Mouse (Mus musculus) kidney, embryonic 14.5 days (tissue): ENCODE results near the gene Gm45213. TPM values are rescaled to one million over a fixed set of nuclear protein-coding genes. Genes with fewer than 3 reads are reported as not detected.
"Not testable (repeated sequence)": the region's sequence is repeated elsewhere in the genome, so short reads cannot be mapped to it uniquely, and the experiment has no call there.

Experiments
- ATAC-seq: fragments of 200-750 bp; cut with Nextera tagmentation; 2 replicates; pipeline ENCODE4 v1.8.0; 2017; ENCODE audit warnings: moderate number of reproducible peaks, mild to moderate bottlenecking, moderate TSS enrichment, moderate library complexity; ENCODE audit not compliant: low FRiP score, low TSS enrichment
- H3K27ac ChIP-seq: fragments of 300-500 bp; sonication (generic); 2 replicates; pipeline ENCODE4 v1.5.1; 2014; ENCODE audit warnings: low read depth, mild to moderate bottlenecking, low read length, moderate library complexity, mixed read lengths
- H3K27me3 ChIP-seq: fragments of 300-500 bp; sonication (generic); 2 replicates; pipeline ENCODE4 v1.6.1; 2014; ENCODE audit warnings: mild to moderate bottlenecking, low read length; ENCODE audit not compliant: control insufficient read depth, insufficient read depth
- H3K36me3 ChIP-seq: fragments of 300-500 bp; sonication (generic); 2 replicates; pipeline ENCODE4 v1.6.1; 2014; ENCODE audit warnings: low read length, mixed read lengths; ENCODE audit not compliant: control insufficient read depth, insufficient read depth
- H3K4me1 ChIP-seq: fragments of 300-500 bp; sonication (generic); 2 replicates; pipeline ENCODE4 v1.6.1; 2014; ENCODE audit warnings: low read length, mixed read lengths; ENCODE audit not compliant: control insufficient read depth, insufficient read depth
- H3K4me2 ChIP-seq: fragments of 300-500 bp; sonication (generic); replicated peaks from 2 replicates; pipeline ENCODE4 v1.6.1; 2014; ENCODE audit warnings: low read depth, mild to moderate bottlenecking, low read length
- H3K4me3 ChIP-seq: fragments of 300-500 bp; sonication (generic); 2 replicates; pipeline ENCODE4 v1.5.1; 2014; ENCODE audit warnings: mild to moderate bottlenecking, low read length
- H3K9ac ChIP-seq: fragments of 300-500 bp; sonication (generic); 2 replicates; pipeline ENCODE4 v1.6.1; 2014; ENCODE audit warnings: low read depth, mild to moderate bottlenecking, low read length, moderate library complexity
- H3K9me3 ChIP-seq: fragments of 300-500 bp; sonication (generic); 2 replicates; pipeline ENCODE4 v1.6.1; 2016; ENCODE audit warnings: low read length; ENCODE audit not compliant: control insufficient read depth
- WGBS: fragments of 180-500 bp; shearing (Covaris S2); extraction: QIAGEN DNeasy Blood & Tissue Kit; methylation state at CpG from one replicate; pipeline ENCODE4 v1.1.7; 2014; 5-methylcytosine and 5-hydroxymethylcytosine counted together
- polyA plus RNA-seq: library from polyadenylated mRNA; unstranded; fragments of >200 nt; fragmentation: Nextera tagmentation; extraction: Ambion mirVana; gene quantifications from 2 replicates; pipeline ENCODE4 v1.2.1, GENCODE M21; 2014

Gene Gm45213
- polyA plus RNA-seq, 1 experiment from 2014 or later = not detected

GRCm38 (mm10) chr7:66046921-66047918 is 3.8 kb downstream of the Gm45213 start:
- H3K4me3 ChIP-seq = no peak overlapping the region
- 53% methylated on average over 17 of the region's 17 CpGs for WGBS
- peaks cover 5% of the 10 kb centered on the region; the same call in 1 of the 2 replicates for H3K4me1 ChIP-seq
- H3K4me2 ChIP-seq = no peak overlapping the region
- H3K9ac ChIP-seq = peak overlapping the region; percentile 34; the same call in 1 of the 2 replicates
- no peaks in the 10 kb centered on the region for H3K9me3 ChIP-seq
- H3K27me3 ChIP-seq = no peaks in the 10 kb centered on the region
- H3K36me3 ChIP-seq = no peaks in the 10 kb centered on the region
- no peak for ATAC-seq
- H3K27ac ChIP-seq = no peak overlapping the region

DNA sequence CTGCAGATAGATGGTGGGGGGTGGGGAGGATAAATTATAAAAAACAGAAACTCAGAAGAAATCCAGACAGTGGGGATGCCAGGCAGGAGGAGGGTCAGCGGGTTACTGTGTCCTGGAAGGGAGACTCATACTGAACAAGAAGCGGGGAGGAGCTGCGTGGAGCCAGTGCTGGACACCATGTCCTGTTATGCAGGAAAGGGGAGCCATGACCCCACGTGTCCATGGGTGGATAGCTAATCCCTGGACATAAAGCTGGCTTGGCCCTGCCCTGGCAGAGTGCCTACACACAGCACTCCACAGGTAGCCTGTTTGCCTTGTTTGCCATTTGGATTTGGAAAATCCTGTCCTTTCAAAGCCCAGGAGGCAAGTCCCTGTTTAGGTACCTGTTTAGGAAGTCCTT is 4.6 kb downstream of the Gm45213 start:
- Histone ChIP-seq H3K4me2 (no peak overlapping the region), H3K27me3 (no peaks in the 10 kb centered on the region), H3K4me1 (peaks cover 5% of the 10 kb centered on the region; the same call in 1 of the 2 replicates), H3K27ac (no peak overlapping the region), H3K9ac (no peak overlapping the region), H3K4me3 (no peak overlapping the region), H3K36me3 (no peaks in the 10 kb centered on the region), H3K9me3 (no peaks in the 10 kb centered on the region)
- ATAC-seq = no peak
- WGBS = 68% methylated on average over 4 of the region's 4 CpGs

DNA sequence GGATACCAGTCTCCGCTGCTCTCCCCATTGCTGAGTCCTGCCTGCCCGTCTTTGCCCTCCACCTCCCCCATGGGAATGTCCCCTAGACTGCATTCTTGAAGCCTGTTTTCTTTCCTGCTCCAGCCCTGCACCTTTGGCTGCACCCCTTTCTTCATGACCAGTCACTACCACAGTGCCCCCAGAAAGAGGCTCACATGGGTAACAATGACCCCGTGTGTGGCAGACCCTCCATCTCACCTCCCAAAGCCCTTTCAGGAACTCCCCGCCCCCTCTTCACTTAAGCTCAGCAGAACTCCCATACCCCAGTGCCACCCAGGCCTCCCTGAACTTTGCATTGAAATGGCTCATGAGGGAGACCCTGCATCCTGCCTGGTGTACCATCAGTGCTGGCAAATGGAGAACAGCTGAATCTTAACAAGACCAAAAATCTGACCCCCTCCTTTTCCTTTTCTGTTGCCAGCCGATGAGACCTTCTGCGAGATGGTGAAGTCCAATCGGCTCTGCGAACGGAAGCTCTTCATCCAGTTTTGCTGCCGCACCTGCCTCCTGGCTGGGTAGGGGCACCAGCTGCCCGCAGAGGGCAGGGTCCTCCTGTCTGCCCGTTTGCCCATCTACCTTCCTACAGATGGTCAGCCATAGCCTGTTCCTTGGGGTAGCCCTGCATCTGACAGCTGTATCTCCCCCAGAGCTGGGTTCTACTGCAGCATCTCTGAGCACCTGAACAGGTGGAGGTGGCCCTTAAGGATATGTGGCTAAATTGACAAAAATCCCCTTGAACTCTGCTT is 5.2 kb downstream of the Gm45213 start:
- whole genome bisulfite sequencing = 87% methylated on average over 12 of the region's 12 CpGs
- H3K27ac ChIP-seq = no peak overlapping the region
- no peak for ATAC-seq

DNA sequence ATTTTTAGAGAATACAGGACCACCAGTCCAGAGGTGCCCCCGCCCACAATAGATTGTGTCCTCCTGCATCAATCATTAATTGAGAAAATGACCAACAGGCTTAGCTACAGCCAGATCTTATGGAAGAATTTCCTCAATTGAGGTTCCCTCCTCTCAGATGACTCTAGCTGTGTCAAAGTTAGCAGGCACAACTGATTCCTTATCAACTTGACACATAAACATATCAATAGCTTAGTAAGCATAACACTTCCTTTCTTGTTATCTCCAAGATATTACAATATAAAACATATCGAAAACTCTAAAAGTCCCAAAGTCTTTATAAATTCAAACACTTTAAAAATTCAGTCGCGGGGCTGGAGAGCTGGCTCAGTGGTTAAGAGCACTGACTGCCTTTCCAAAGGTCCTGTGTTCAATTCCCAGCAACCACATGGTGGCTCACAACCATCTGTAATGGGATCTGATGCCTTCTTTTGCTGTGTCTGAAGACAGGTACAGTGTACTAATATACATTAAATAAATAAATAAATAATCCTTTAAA is 10.6 kb downstream of the Gm45213 start:
- no peak overlapping the region for H3K9ac ChIP-seq
- H3K4me2 ChIP-seq = no peak overlapping the region
- no peaks in the 10 kb centered on the region for H3K36me3 ChIP-seq
- H3K4me3 ChIP-seq = no peak overlapping the region
- WGBS = 89% methylated on average over 4 of the region's 4 CpGs
- ATAC-seq = no peak
- no peaks in the 10 kb centered on the region for H3K27me3 ChIP-seq
- H3K4me1 ChIP-seq = no peaks in the 10 kb centered on the region
- H3K9me3 ChIP-seq = no peaks in the 10 kb centered on the region
- H3K27ac ChIP-seq = no peak overlapping the region

More for the DNA sequence above, 5.2 kb downstream of the Gm45213 start:
- H3K9me3 ChIP-seq = no peaks in the 10 kb centered on the region
- no peaks in the 10 kb centered on the region for H3K27me3 ChIP-seq
- H3K36me3 ChIP-seq = no peaks in the 10 kb centered on the region
- no peak overlapping the region for H3K4me2 ChIP-seq
- peaks cover 5% of the 10 kb centered on the region; the same call in 1 of the 2 replicates for H3K4me1 ChIP-seq
- H3K4me3 ChIP-seq = no peak overlapping the region
- no peak overlapping the region for H3K9ac ChIP-seq

GRCm38 (mm10) chr7:66055356-66055755 is 12.0 kb downstream of the Gm45213 start:
- not testable (repeated sequence) for H3K9me3 ChIP-seq
- 14% methylated on average over 2 of the region's 2 CpGs for WGBS

GRCm38 (mm10) chr7:66058703-66059102 is 15.3 kb downstream of the Gm45213 start, which contains the start of gene Snrpa1:
Gene Snrpa1, plus strand, starts transcription at chr7:66059003.
- ATAC-seq = no peak
- WGBS = 79% methylated on average over 1 of the region's 1 CpGs
- H3K4me2 ChIP-seq = peak within 1 kb of the TSS; percentile 69

More at GRCm38 (mm10) chr7:66055356-66055755, 12.0 kb downstream of the Gm45213 start:
- not testable (repeated sequence) for H3K4me2 ChIP-seq, H3K9ac ChIP-seq, H3K27ac ChIP-seq, H3K27me3 ChIP-seq, H3K4me1 ChIP-seq, H3K36me3 ChIP-seq, H3K4me3 ChIP-seq, ATAC-seq

DNA sequence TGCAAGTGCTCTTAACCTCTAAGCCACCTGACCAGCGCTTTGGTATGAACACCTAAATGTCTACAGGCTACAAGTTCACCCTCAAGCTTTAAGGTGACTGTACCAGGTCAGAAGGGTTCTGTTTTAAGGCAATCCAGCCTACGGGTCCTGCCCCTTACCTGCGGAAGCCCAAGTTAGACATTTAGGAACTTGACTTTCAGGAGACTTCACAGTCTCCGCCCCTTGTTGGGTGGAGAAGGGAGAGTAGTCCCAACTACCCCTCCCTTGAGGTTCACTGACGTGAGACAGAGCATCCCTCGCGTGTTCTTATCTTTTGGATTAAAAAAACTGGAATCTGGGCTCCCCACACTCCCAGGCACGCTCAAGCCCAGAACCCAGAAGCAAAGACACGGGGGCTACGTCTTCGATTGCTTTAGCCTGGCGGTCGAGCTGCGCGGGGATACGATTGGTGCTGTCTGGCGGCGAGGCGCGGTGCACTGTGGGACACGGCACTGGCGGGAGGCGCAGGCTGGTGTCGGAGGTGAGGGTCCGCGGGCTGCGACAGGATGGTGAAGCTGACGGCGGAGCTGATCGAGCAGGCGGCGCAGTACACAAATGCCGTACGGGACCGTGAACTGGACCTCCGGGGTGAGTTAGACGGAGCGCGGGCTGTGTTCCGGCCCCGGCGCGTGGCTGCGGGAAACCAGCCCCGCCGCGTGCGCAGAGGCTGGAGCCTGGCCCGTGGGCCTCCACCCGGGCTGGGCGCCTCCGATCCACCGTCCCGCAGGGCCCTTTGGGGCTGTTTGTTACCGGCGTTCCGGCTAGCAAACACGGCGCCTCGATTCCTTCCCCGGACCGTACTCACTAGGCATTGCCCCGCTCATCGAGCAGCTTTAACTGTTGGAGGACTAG is 16.9 kb downstream of the Gm45213 start:
- H3K4me3 ChIP-seq = peak overlapping the region; percentile 98
- H3K9ac ChIP-seq = peak overlapping the region; percentile 93
- under 1% methylated on average over 64 of the region's 64 CpGs for WGBS
- peak overlapping the region; percentile 62; the same call in 1 of the 2 replicates for H3K27ac ChIP-seq
- H3K9me3 ChIP-seq = no peaks in the 10 kb centered on the region
- ATAC-seq = peak; percentile 97
- peaks cover 26% of the 10 kb centered on the region for H3K36me3 ChIP-seq
- H3K27me3 ChIP-seq = no peaks in the 10 kb centered on the region
- peaks cover 8% of the 10 kb centered on the region for H3K4me1 ChIP-seq
- peak overlapping the region; percentile 69 for H3K4me2 ChIP-seq

More at GRCm38 (mm10) chr7:66058703-66059102, 15.3 kb downstream of the Gm45213 start, which contains the start of gene Snrpa1:
- no peaks in the 10 kb centered on the region for H3K9me3 ChIP-seq
- peaks cover 16% of the 10 kb centered on the region; the same call in 1 of the 2 replicates for H3K36me3 ChIP-seq
- H3K27ac ChIP-seq = no peak within 1 kb of the TSS
- no peaks in the 10 kb centered on the region for H3K27me3 ChIP-seq
- H3K4me1 ChIP-seq = peaks cover 8% of the 10 kb centered on the region
- peak within 1 kb of the TSS; percentile 93; the same call in 1 of the 2 replicates for H3K9ac ChIP-seq
- H3K4me3 ChIP-seq = peak within 1 kb of the TSS; percentile 98

DNA sequence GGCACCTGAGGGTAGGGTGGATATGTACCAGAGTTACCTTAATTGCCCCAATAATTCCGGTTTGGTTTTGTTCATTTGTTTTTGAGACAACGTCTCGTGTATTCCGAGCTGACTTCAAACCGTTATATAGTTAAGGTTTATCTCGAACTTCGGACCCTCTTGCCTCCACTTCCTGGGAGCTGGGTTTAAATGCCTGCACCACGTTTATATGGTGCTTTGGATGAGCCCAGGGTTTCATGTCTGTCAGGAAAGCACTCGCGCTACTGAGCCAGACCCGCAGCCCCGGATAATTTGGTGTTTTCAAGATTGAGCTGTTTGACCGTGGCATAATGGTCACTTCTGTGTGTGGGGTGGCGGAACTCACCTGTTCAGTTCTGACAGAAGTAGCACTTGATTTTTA is 17.7 kb downstream of the Gm45213 start:
- Histone ChIP-seq H3K27ac (no peak overlapping the region), H3K4me2 (peak overlapping the region; percentile 69), H3K4me3 (peak overlapping the region; percentile 98), H3K9ac (peak overlapping the region; percentile 93), H3K4me1 (peaks cover 8% of the 10 kb centered on the region), H3K36me3 (peaks cover 32% of the 10 kb centered on the region), H3K27me3 (no peaks in the 10 kb centered on the region), H3K9me3 (no peaks in the 10 kb centered on the region)
- WGBS = 1% methylated on average over 14 of the region's 14 CpGs
- no peak for ATAC-seq
